Mouse (Mus musculus) cerebellum, postnatal 14 days (tissue): ENCODE data around the gene Madcam1.

ENCODE experiments used
- DNase-seq, 2 experiments: peaks; one replicate each; pipeline ENCODE4 v3.0.0; 2021; ENCODE audit warnings: mixed read lengths in 2 of 2

Gene Madcam1

GRCm38 (mm10) chr10:79668771-79669575, 4.6 kb downstream of the Madcam1 start, which contains the start of gene Tpgs1:
Gene Tpgs1, plus strand, starts transcription at chr10:79669369.
- peak; percentile 96 for DNase-seq

- DNase-seq, result peak; percentile 86 to 90
These were observed 5.3 kb downstream of the Madcam1 start for GRCm38 (mm10) chr10:79669576-79670057.

GRCm38 (mm10) chr10:79670071-79670888, 5.9 kb downstream of the Madcam1 start:
- DNase-seq, result peak in 1 of 2 experiments; percentile 53

GRCm38 (mm10) chr10:79671396-79672087, 7.2 kb downstream of the Madcam1 start:
- DNase-seq, result no peak

- DNase-seq, result no peak
These were observed 7.7 kb downstream of the Madcam1 start for GRCm38 (mm10) chr10:79672088-79672455.

- DNase-seq, result no peak
These were observed 8.7 kb downstream of the Madcam1 start for GRCm38 (mm10) chr10:79673054-79673453.

GRCm38 (mm10) chr10:79675346-79676035, 11.1 kb downstream of the Madcam1 start:
- DNase-seq, result no peak

- DNase-seq, result peak; percentile 42 to 50
These were observed 16.5 kb downstream of the Madcam1 start for GRCm38 (mm10) chr10:79680606-79681495.

GRCm38 (mm10) chr10:79681591-79682245, 17.4 kb downstream of the Madcam1 start, which contains the start of gene Cdc34:
Gene Cdc34, plus strand, starts transcription at chr10:79682195.
- DNase-seq, result peak; percentile 98 to 99

- peak; percentile 47 for DNase-seq
These were observed 18.2 kb downstream of the Madcam1 start for GRCm38 (mm10) chr10:79682551-79682915.

- peak; percentile 65 to 77 for DNase-seq
These were observed 18.7 kb downstream of the Madcam1 start for GRCm38 (mm10) chr10:79682916-79683582.

- no peak for DNase-seq
These were observed 19.6 kb downstream of the Madcam1 start for GRCm38 (mm10) chr10:79683726-79684640.

GRCm38 (mm10) chr10:79684770-79685600, 20.6 kb downstream of the Madcam1 start:
- no peak for DNase-seq

- DNase-seq, result no peak
These were observed 21.9 kb downstream of the Madcam1 start for GRCm38 (mm10) chr10:79686219-79686618.

GRCm38 (mm10) chr10:79686691-79687090, 22.3 kb downstream of the Madcam1 start:
- no peak for DNase-seq

GRCm38 (mm10) chr10:79687513-79687912, 23.2 kb downstream of the Madcam1 start:
- no peak for DNase-seq

GRCm38 (mm10) chr10:79688720-79689119, 24.4 kb downstream of the Madcam1 start, which contains the start of gene Gzmm:
Gene Gzmm, plus strand, starts transcription at chr10:79689020.
- DNase-seq, result no peak

GRCm38 (mm10) chr10:79689178-79689577, 24.8 kb downstream of the Madcam1 start:
- DNase-seq, result peak in 1 of 2 experiments; percentile 34
